Mouse (Mus musculus) embryo, embryonic 9.5 days (tissue): ENCODE measurements around the gene Itpk1.

Source experiments
- DNase-seq: peaks from one replicate; pipeline ENCODE4 v3.0.0-alpha.2; 2017; ENCODE audit errors: extremely low spot score

Gene Itpk1

DNA sequence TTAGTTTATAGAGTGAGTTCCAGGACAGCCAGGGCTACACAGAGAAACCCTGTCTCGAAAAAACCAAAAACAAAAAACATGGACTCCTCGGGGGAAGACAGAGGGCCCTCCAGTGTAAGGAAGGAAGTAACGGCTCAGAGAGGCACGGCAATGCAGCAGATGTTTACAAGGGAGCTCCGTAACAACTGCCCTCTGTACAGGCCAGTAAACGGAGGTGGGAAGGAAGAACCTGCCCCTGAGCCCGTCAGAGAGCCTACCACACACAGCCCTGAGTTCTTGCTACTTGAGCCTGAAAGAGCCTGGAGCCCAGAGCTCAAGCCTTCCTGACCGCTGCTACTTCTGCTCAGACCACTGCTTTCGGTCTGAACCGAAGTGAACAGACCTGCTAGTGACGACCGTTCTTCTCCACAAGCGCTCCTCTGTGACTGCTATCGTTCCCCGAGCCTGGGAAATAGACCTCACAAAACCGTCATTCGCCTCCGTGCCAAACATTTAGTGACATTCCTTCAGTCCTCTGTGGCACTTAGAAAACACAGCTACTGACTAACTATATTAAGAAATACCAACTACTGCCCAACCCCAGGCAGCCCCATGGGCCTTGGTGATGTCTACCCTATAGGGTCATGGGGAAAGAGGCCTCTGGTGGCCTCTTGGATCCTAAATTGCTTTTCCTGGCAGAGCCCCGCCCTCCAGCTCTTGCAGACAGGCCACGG, 8.6 kb upstream of the Itpk1 start:
- DNase-seq = no peak

DNA sequence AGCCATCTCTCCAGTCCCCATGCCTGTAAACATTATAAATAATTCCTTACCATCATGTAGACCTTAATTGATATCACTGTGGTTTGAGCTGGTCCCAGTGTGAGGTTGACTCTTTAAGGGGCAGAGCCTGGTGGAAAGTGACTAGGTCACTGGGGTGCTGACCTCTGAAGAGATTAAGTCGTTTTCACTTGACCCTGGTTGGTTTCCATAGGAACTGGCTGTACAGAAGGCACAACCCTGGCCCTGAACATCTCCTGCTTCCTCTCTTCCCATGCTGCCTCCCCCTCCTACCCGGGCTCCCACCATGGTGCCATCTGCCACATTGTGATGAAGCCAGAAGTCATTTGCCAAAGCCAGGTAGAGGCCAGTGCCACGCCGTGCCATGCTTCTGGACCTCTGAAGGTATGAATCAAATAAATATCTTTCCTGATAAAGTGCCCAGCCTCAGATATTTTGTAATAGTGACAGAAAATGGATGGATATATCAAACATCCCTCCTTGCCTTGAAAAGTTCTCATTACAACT, 6.2 kb upstream of the Itpk1 start:
- no peak for DNase-seq

DNA sequence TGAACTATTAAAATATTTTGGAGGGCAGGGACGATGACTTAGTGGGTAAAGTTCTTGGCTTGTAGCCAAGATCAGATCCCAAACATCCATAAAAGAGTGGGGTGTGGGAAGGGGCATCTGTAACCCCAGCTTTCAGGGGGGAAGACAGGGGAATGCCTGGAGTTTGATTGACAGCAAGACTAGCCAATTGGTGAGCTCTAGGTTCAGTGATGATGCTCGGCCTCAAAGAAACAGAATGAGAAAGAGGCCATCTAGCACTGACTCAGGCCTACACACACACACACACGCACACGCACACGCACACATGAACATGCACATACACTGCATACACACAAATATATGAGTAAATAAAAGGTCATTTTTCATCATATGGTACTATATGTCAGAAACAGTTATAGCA, 5.2 kb upstream of the Itpk1 start:
- DNase-seq = no peak

DNA sequence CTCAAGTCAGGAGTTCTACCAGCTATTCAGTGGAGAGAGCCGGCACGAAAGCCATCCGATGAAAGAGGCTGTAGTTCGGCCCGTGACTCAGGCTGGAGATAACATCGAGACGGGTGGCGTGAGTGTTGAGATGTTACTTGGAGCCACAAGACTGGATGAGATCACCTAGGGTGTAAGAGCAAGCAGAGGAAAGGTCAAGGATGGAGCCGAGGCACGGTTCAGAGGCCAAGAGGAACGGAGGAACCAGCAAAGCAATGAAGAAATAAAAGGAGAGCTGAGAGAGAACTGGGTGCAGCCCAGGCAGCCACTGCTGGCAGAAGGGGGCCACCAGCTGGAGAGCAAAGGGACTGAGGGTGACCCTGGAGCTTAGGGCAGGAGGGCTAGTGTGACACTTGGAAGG, 3.5 kb upstream of the Itpk1 start:
- DNase-seq = no peak

DNA sequence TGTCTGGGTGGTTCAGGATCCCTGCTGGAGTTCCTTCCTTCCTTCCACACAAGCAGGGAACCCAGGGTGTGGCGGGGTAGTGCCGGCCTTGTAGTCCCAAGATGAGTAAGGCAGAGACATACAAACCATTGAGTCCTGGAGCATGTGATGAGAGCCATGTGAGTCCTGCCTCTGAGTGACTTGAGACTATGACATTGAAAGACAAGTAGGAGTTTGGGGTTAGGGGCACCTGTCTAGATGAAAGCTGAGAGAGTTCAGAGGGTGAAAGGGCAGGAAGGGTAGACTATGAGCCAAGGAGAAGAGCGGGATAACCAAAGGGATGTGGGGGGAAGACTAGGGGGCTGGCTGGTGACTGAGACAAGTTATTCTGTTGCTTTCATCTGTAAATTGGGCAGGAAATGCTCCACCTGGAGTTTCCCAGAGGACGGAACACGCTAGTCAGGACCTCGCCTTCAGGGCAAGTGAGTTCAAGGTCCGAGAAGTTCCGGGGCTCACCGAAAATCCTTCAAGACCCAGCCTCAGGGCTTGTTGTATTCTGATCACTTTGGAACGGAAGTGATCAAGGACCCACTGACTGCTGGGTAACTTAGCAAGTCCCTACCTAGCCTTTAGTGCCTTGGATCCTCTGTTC, 2.2 kb upstream of the Itpk1 start:
- DNase-seq = no peak

DNA sequence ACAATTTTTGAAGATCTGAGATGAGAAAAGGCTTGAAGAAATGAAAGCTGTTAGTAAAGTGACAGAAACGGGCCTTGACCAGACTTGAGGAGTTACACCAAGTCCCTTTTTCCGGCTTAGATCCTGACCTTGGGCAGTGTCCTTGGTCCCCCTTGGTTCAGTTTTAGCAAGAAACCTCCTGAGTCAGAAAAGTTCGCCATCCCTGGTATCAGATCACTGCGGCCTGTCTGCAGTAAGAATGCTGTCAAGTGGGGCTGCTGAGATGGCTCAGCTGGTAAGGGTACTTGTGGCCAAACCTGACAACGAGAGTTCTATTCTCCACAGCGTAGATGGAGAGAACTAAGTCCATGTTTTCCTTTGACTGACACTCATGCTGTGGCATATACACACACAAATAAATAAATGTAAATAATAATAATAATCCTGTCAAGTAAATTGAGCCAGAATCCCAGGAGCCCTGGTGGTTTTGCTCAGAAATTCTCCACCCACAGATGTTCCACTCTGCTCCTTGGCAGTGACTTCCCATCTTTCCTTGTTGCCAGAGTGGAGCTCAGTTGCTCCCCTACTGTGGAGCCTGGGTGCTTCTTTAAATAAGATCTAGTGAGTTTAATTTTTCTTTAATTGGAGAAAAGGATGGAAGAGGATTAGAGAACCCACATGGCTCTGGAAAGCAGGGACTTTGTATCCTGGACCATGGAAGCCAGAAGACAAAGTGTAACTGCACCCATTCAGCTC, 1.3 kb upstream of the Itpk1 start:
- DNase-seq = no peak

DNA sequence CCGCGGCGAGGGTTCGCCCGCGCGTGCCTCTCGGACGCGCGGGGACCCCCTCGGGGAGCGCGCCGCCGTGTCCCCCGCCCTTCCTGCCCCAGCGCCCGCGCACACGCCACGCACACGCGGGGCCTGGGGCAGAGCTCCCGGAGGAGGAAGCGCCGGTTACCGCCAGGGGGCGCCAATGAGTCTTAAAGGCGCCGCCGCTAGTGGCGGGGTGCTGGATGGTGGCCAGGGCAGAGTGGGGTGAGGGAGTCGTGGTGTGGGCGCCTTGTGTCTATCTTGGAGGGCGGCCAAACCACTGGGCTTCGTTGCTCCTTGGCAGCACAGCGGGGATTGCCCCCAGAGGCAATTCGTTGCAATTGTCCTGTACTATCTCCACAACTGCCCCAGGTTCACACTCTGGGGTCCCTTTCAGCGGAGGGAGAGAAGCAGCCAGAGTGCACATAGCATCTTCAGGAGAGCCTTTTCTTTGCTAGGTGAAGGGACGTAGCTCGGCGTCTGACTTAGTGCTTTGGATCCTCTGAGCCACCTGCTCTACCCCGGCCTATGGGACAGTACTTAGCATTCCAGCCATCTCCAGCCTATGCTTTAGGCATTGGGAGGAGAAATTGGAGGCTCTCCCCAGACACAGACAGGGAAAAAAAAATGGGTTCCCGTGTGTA, 614 bp upstream of the Itpk1 start:
- peak; percentile 75 for DNase-seq

DNA sequence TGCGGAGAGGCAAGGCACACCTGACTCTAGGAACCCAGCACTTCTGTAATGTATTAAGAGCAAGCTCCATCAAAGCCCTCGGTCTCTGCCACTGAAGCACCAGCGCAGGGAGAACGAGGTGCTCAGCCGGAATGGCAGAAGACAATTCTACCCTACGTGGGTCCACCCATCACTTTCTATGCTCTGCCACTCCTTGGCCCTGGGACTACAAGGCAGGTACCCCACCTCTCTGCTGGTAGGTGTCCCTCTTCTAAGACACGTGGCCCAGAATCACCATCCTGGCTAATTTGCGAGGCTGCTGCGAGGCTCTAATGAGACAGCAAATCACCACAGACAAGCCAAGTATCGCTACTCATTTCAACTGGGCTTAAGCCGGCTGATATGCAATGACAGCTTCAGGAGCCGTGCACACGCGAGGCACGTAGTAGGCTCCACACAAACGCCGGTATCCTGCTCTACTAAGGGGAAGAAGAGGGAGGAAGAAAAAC, 765 bp downstream of the Itpk1 start:
- DNase-seq = no peak

DNA sequence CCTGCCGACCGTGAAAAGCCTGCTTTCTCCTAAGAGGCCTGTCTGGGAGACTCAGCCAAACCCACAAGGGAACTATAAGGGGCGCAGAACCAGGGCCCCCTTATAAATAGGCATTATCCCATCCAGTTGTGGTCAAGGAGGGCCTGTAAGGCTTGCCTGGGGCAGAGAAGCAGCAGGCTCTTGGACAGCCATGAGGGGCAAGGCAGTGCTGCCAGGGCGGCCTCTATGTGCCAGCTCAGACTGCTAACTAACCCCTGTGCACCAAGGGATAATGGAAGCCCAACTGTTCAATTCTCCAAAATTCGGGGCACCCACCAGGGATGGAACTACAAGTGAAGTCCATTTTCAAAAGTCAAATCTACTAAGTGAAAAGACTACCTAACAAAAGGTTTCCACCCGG, 1.3 kb downstream of the Itpk1 start:
- no peak for DNase-seq

DNA sequence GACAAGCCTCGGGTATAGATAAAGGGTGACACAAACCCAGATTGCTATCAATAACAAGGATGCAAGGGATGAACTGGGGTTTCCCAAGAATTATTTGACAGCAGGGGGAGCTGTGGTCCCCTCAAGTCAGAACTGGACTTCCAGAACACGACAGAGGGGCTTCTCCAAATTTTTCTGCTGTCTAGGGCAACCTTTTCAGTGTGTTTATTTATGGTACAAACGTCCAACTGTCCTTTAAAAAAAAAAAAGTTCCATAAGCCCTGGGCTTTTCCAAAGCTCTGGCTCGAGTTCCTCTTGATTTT, 1.7 kb downstream of the Itpk1 start:
- no peak for DNase-seq

DNA sequence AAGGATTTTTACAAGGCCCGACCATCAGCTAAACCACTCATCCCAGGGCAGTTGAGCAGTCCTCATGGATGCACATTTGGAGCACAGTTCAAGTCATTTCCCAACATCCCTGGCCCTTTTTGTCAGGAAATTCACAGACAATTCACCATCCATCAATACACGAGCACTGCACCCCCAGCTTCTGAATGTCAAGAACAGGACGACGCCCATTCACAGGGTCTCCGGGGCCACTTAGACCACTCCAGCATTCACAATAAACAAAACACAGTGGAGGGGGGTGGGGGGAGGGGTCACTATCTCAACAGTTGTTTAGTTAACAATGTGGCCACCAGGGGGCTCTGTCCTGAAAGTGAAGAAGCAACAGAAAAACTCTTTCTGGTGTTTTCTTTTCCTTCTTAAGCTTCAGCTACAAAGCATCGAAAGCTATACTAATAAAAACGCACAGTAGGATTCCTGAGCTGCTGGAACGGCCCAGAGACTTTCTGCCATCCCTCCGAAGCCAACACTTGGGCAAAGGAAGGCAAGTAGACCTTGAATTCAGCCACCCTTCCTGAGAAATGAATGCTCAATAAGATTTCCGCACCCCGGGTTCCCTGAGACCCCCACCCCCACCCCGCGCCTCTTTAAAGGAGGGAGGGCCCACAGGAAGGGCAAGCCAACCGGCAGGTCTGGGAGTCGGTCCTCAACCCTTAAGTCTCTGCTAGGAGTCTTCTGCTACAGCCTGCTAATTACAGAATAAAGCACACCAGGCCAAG, 2.2 kb downstream of the Itpk1 start:
- DNase-seq = peak; percentile 79

DNA sequence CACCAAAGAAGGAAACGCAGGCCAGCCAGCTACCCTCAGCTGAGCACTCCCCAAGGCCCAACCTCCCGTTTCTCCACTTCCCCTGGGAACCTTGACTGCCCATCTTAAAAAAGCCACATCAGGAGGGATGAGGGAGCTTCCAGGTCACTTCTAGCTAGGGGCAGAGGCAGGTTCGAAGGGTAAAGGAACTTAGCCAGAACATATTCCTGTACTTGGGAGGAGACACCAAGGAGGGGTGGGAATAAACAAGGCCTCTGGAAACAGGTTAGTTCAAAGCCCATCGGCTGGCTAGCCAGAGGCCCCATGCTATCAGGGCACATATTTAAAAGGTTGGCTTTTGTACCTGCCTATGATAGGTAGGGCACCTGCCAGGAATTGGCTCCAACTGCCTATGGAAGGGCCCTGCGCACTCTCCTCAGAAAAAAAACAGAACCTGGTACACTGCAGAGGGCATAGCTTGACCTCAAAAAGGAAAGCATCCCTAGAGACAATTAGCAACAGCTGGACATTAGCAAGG, 3.0 kb downstream of the Itpk1 start:
- DNase-seq = no peak

DNA sequence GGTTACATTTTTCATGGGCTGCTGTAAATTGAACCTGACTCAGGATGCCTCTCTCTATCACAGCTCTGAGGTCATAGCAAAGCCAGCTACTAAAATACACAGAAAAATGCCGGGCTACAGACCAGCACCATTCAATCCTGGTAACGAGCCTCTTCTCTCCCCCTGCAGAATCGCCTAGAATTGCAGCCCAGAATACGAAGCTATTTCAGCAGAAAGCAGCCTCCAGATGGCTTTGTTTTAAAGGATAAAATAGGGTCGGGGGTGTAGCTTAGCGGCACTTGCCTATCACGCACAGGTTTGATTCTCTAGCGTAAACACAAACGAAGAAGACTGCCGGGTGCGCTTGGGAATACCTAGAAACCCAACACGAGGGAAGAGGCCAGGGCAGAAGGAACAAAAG, 4.3 kb downstream of the Itpk1 start:
- no peak for DNase-seq

DNA sequence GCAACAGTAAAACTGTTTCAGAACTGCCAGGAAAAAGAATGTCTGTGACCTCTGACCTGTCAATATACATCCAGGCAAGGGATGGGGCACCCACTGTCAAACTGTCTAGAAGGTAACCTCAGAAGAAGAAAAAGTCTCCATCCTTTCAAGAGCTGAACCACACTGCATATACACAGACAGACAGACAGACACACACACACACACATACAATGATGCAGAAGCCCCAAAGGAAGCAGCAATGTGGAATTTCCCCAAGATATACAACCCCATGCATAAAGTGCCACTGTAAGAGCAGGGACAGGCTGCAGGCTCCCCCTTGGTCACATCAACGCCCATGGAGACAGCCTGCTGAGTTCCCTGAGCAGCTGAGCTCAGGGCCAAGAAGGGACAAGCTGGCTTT, 5.6 kb downstream of the Itpk1 start:
- no peak for DNase-seq

DNA sequence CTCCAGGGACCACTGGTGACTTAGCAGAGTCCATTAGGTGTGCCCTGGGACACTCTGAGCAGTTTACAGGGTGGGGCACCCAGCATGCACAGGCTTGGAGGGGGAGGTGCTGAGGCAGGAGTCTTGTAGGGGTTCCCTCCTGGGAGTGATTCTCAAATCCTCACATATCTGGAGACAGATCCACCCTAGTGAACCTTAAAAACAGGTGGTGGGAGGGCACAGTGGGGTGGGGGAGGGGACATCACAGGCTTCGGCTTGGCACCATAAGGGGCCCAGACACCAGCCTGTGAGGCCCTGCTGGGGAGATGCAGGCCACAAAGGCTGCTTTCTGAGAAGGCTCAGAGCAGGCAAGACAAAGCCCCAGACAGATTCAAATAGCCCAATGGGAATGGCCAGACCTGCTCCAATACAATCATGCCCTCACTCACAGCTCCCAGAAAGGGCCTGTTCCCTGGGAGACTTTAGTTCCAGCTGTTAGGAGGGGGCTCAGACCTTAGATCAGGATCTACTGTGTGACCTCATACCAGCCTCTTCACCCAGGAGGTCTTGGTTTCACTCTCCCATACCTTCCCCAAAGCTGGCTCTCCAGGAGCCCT, 6.5 kb downstream of the Itpk1 start:
- no peak for DNase-seq

DNA sequence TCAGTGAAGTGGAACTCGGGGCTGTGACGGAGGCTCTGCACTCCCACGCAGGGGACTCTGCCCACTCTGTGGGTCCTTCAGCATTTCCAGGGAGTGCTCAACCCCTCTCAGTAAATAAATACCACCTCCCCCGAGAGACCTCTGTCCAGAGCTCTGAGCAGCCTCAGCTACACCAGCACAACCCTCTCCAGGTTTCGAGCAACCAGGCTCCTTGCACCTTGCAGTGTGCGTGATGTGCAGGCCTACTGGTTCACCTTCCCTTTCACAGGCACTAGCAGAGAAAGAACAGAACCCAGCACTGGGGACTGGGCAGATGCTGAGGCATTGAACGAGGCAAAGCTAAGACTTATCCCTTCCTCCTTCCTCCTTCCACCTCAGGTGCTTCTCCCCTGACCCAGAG, 7.3 kb downstream of the Itpk1 start:
- DNase-seq = no peak

DNA sequence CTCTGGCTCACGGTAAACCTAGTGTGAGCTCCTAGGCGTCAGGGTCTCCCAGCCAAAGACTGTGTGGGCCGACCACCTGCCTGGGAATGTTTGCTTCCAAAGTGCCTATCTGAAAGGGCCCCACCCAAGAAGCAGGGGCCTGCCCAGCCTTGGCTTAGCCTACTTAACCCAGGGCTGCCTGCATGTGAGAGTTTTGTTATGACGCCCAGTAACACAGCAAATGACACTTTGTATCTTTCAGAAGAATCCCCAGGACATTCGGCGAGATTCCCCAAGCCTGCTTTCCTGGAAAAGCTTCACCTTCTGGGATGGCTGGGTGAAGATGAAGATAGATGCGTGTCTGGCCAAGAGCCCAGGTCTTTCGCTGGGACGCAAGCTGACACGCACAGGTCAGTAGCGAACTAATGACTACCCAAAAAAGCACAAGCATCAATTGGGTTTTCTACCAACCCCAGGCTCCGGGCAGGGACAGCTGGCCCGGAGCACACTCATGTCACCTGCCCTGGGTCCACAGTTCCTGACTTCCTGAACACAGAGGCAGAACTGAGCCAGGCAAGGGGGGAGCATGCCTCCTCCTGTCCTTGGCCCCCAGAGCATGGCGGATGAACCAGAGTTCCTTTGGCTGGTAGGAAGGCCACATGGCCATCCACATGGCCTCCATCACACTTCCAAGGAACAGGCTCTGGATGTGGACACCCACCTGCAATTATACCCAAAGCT, 7.9 kb downstream of the Itpk1 start:
- no peak for DNase-seq

DNA sequence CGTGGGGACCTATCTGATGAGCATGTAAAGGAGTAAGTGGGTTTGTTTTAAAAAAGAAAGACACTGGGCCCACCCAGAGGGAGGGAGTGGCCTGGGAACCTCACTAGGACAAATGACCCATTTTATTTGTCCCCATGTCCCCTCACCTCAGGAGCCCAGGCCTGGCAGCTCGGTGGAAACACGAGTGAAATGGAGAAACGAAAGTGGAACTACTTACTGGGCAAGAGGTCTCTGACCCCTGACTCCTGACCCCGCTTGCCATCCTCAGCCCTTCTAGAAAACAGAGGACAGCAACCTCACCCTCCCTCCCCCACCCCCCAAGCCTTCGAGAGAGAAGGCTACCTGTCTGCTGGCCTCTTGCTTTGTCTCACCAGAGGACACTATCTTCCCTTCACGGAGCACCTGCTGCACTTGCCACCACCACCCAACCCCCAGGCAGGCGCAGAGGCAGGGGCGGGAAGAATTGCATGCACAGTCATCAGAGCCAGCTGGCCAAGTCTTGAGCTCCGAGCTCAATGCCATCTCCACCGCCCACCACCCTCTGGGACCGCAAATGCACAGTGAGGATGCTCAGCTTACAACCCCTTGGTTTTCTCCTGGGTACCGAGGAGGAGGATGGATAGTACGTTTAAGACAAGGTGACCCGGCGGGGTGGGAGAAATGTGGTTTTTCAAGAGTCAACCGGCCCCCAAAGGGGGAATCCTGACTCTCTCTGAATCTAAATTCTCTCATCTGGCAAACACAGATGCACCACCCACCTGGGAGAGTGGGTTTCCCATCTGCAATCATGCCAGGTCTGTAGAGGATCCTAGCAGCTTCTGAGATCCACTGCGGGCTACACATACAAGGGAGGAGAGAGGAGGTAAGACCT, 9.1 kb downstream of the Itpk1 start:
- no peak for DNase-seq

DNA sequence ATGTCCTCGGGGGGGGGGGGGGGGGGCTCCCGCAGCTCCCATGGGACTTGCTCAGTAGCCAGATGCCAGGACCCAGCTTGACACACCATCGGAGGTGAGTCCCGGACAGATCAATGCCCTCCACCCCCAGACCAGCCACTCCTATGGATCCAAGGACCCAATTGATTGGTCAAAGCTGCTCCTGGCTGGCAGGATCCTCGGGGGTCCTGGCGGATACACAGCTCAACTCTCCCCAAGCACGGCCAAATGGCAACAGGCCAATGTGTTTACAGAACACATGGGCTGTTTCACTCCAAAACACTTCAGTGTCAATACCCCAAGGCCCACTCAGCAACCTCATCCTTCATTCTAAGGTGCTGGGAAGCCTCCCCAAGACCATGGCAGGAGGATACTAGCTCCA, 13.0 kb downstream of the Itpk1 start:
- no peak for DNase-seq
